Mouse (Mus musculus): ENCODE results near the gene Bmp4. TPM values are rescaled to one million over a fixed set of nuclear protein-coding genes. Genes with fewer than 3 reads are reported as not detected.

Gene Bmp4
- polyA plus RNA-seq (2012; rRNA removed), result 11.0 and 40.0 TPM in 2 replicates

GRCm38 (mm10) chr14:46390249-46390775 lies at the start of gene Bmp4:
Bmp4 (minus strand) TSS chr14:46390669.

DNA sequence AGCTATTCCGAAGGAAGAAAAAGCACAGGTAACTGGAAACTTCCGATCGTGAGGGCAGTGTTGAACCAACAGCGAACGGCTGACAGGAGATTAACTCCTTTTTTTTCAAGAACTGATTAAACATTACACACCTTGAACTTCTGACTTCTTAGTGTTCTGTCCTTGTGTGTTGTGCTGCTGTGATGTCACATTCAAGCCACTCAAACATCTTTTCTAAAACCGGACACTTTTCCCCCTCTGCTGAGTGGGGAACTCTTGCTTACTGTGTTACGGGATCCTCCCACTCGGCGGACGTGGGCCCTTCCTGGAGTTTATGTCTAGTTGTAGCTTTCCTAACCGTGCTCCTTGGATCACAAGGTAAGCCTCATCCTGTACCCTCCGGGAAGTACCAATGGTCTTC lies 11.2 kb downstream of the Bmp4 start, which contains the start of gene Gm15217:
TSS of gene Gm15217 (plus strand) at position 130 of the 400 bp plus-strand sequence.

Other genes with a start within 250 kb of the Bmp4 start
- not detected in 2 replicates for gene Gm15217, start 11.3 kb downstream of the Bmp4 start, polyA plus RNA-seq (2012; rRNA removed)